Mouse (Mus musculus) layer of hippocampus, adult 9-10 months (tissue): ENCODE data around the gene F7.
A peak's percentile ranks its signal among the peaks of the same experiment; 100 is the strongest.
"Not testable (repeated sequence)": the region's sequence is repeated elsewhere in the genome, so short reads cannot be mapped to it uniquely, and the experiment has no call there.

Experiments
- DNase-seq: peaks from one replicate; pipeline ENCODE4 v3.0.0; 2022; ENCODE audit warnings: low spot score

F7 gene

DNA sequence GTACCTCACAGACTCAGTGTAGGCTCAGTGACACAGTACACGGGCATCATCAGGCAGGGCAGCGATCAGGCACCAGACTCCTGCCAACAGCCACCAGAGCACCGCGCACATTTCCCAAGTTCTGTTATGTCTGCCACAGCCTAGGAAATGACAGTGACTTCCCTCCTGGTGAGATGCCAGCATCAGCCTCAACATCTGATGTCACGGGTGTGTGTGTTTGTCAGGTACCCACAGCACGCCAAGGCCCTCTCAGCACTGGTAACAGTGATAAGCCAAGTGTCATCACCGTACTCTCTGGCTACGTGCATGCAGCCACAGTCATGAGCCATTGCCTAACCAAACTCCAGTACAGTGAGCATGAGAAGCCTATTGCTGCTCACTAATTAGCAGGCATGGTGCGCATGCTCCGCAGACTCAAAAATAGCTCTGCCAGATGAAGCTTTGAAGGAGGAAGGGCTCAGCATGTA is 10.5 kb downstream of the F7 start:
- peak; percentile 38 for DNase-seq

GRCm38 (mm10) chr8:13037015-13037414 is 11.2 kb downstream of the F7 start, which contains the start of gene F10:
F10 (plus strand) TSS chr8:13037308.
- DNase-seq = no peak

- no peak for DNase-seq
These were observed 11.7 kb downstream of the F7 start for GRCm38 (mm10) chr8:13037569-13037968.

DNA sequence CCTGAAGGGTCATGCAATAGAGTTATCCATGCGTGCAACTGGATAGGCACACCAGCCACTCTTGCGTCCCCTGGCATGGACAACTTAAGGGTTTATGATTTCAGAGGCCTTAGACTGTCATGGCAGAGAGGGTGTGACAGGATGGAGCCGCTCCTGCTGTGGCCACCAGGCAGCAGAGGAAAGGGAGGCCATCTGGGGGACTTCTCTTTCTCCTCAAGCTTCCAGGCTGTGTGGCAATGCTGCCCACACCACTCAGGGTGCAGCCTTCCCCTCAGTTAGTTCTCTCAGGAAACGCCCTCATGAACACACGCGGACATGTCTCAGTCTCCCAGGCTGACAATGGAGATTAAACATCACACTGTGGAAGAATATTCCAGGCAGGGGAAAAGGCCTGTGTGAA is 13.2 kb downstream of the F7 start:
- DNase-seq = no peak

- DNase-seq = no peak
These were observed 15.6 kb downstream of the F7 start for GRCm38 (mm10) chr8:13041459-13041858.

DNA sequence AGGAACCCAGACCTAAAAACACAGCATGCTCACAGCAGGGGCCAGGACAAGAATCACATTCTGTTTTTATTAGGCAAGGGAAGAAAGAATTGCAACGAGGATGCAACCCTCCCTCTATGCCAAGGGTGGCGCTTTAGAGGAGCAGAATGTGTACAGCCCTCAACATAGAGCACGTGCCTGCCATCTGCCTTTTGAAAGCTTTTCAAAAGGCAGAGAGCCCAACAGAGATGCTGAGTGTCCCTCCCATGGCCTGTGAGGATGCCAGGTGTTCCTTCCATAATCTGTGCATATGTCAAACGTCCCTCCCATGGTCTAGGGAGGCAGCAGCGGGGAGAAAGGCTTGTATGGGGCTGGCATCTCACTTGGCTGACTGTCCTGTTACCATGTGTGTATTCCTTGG is 21.8 kb downstream of the F7 start:
- DNase-seq = no peak

DNA sequence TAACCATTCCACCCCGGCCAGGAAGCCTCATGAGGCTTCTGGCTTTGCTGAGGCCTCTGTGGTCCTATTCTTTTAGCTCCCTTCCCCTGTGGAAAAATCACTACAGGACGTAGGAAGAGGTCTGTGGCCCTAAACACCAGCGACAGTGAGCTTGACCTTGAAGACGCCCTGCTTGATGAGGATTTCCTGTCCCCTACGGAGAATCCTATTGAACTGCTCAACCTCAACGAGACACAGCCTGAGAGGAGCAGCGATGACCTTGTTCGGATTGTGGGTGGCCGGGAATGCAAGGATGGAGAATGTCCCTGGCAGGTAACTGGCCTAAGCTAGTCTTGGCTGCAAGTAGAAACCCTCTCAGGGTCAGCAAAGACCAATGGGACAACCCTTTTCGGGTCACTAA is 24.7 kb downstream of the F7 start:
- no peak for DNase-seq

GRCm38 (mm10) chr8:13057351-13057750 is 31.5 kb downstream of the F7 start:
- no peak for DNase-seq

DNA sequence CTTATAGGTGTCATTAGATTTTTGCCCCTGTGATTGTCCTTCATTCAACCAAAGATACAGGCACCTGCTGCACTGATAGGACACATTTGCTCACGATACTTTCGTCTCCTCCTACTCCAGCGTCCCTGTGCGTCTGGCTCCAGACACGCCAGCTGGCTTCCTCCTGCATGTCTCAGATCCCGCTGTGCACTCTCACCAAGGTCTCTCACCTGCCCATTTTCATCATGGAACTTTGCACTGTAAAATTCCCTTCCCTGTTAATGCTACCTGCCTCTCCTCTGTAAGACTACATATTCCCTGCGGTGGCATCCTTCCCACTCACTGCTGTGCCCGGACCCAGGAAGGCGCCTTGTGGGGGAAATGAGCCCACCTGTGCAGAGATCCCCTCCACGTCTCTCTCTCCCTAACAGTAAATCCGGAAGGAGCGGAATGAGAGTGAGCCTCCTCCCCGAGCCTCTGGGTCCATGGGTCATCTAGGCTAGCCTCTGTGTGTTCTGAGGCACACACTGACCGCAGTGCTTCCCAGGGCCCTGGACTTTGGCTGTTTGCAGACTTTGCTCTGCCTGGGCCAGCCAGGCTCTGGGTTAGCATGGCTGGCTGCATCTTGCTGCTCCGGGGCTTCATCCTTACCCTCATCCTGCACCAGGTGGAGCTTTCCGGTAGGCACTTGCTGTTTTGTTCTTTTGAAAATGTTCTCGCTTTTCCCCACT is 34.8 kb downstream of the F7 start, which contains the start of gene Proz:
Proz (plus strand) TSS at position 474 of the 710 bp plus-strand sequence.
- no peak for DNase-seq

- DNase-seq = no peak
These were observed 37.3 kb downstream of the F7 start for GRCm38 (mm10) chr8:13063112-13063511.

GRCm38 (mm10) chr8:13073255-13073654 is 47.4 kb downstream of the F7 start:
- DNase-seq = no peak

DNA sequence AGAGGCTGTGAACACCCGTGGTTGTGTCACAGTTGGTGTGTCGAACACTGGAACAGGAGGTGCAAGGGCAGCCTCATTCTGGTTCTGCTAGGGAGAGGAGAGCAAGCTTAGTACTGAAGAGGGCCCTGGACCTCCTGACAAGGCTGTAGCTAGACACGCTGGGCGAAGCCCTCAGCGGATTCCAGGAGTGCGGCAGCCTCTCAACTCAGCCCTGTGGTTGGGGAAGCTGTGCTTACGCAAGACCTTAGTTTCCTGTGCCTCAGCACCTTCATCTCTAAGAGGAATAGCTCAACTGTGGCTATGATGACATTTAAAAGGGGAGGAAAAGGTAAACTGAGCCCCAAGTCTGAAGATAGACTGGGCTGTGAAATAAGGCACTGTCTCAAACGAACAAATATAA is 49.2 kb downstream of the F7 start:
- DNase-seq = no peak

DNA sequence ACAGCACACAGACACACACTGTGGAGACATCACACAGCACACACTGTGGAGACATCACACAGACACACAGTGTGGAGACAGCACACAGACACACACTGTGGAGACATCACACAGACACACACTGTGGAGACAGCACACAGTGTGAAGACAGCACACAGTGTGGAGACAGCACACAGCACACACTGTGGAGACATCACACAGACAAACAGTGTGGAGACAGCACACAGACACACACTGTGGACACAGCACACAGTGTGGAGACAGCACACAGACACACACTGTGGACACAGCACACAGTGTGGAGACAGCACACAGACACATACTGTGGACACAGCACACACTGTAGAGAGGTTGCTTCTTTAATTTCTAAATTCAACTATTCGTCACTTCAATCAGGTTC is 49.7 kb downstream of the F7 start:
- DNase-seq = not testable (repeated sequence)

- DNase-seq = no peak
These were observed 51.7 kb downstream of the F7 start for GRCm38 (mm10) chr8:13077542-13077941.
